Mouse (Mus musculus) limb, embryonic 10.5 days (tissue): ENCODE measurements around the gene Yif1b. TPM values are rescaled to one million over a fixed set of nuclear protein-coding genes. Genes with fewer than 3 reads are reported as not detected.

Experiments
- polyA plus RNA-seq: library from polyadenylated mRNA; unstranded; fragments of >200 nt; fragmentation: Nextera tagmentation; extraction: Ambion mirVana; gene quantifications from 2 replicates; pipeline ENCODE4 v1.2.1, GENCODE M21; 2016

The Yif1b gene
- polyA plus RNA-seq, 1 experiment from 2014 or later = 103 TPM

Other genes with a start within 250 kb of the Yif1b start
- gene Ryr1, start 113.2 kb upstream of the Yif1b start, polyA plus RNA-seq = 1.8 and 2.2 TPM in 2 replicates
- 0.60 and 0.70 TPM in 2 replicates for gene Rasgrp4, start 103.5 kb upstream of the Yif1b start, polyA plus RNA-seq
- 10.7 and 11.2 TPM in 2 replicates for gene Fam98c, start 82.1 kb upstream of the Yif1b start, polyA plus RNA-seq
- gene Ggn, start 68.1 kb upstream of the Yif1b start, polyA plus RNA-seq = 0.29 and 0.38 TPM in 2 replicates
- 2.7 and 3.3 TPM in 2 replicates for gene Spred3, start 67.9 kb upstream of the Yif1b start, polyA plus RNA-seq
- 321 and 323 TPM in 2 replicates for gene Psmd8, start 57.6 kb upstream of the Yif1b start, polyA plus RNA-seq
- 0.06 and 0.45 TPM in 2 replicates for gene Catsperg1, start 24.3 kb upstream of the Yif1b start, polyA plus RNA-seq
- gene Kcnk6, start 5.8 kb upstream of the Yif1b start, polyA plus RNA-seq = 0.70 and 1.2 TPM in 2 replicates
- gene 2200002D01Rik, start 10.1 kb downstream of the Yif1b start, polyA plus RNA-seq = 2.6 and 3.4 TPM in 2 replicates
- 58.8 and 71.8 TPM in 2 replicates for gene Spint2, start 43.6 kb downstream of the Yif1b start, polyA plus RNA-seq
- gene Ppp1r14a, start 51.0 kb downstream of the Yif1b start, polyA plus RNA-seq = 5.4 and 6.1 TPM in 2 replicates
- 24.0 and 32.9 TPM in 2 replicates for gene Dpf1, start 65.6 kb downstream of the Yif1b start, polyA plus RNA-seq